Mouse (Mus musculus) liver, embryonic 14.5 days (tissue): ENCODE measurements around the gene Sema3a. TPM values are rescaled to one million over a fixed set of nuclear protein-coding genes. Genes with fewer than 3 reads are reported as not detected.
"Not testable (repeated sequence)": the region's sequence is repeated elsewhere in the genome, so short reads cannot be mapped to it uniquely, and the experiment has no call there.

Experiments
- ATAC-seq: fragments of 200-750 bp; cut with Nextera tagmentation; 2 replicates; pipeline ENCODE4 v1.8.0; 2017; ENCODE audit warnings: moderate number of reproducible peaks, mild to moderate bottlenecking, moderate library complexity; ENCODE audit not compliant: insufficient read depth
- DNase-seq, 3 experiments: peaks; one replicate each; pipeline ENCODE4 v3.0.0-alpha.2; 2012 to 2013; ENCODE audit warnings: low read depth in 3 of 3, low spot score in 3 of 3
- H3K27ac ChIP-seq: fragments of 300-500 bp; sonication (generic); 2 replicates; pipeline ENCODE4 v1.5.1; 2014; ENCODE audit warnings: moderate library complexity, mild to moderate bottlenecking, control low read depth, inconsistent platforms
- H3K27me3 ChIP-seq: fragments of 300-500 bp; sonication (generic); 2 replicates; pipeline ENCODE4 v1.6.1; 2014; ENCODE audit warnings: mild to moderate bottlenecking, low read length, moderate library complexity; ENCODE audit not compliant: control insufficient read depth, insufficient read depth
- H3K36me3 ChIP-seq: fragments of 300-500 bp; sonication (generic); replicated peaks from 2 replicates; pipeline ENCODE4 v1.6.1; 2014; ENCODE audit warnings: low read depth; ENCODE audit not compliant: control insufficient read depth, insufficient read depth
- H3K4me1 ChIP-seq, 2 experiments: fragments of 200-500 bp in 1 of 2; fragments of 300-500 bp in 1 of 2; sonication (generic) in 1 of 2; replicated peaks; 2 replicates each; pipeline ENCODE4 v1.6.1; 2012 to 2014; ENCODE audit warnings: antibody characterized with exemption in 1 of 2, inconsistent platforms in 1 of 2, low read length in 1 of 2; ENCODE audit not compliant: control insufficient read depth in 2 of 2, insufficient read depth in 2 of 2
- H3K4me2 ChIP-seq: fragments of 300-500 bp; sonication (generic); 2 replicates; pipeline ENCODE4 v1.6.1; 2014; ENCODE audit warnings: low read depth, mild to moderate bottlenecking, control low read depth, moderate library complexity
- H3K4me3 ChIP-seq, 2 experiments: fragments of 200-500 bp in 1 of 2; fragments of 300-500 bp in 1 of 2; sonication (generic) in 1 of 2; 2 replicates each; pipeline ENCODE4 v1.5.1; 2012 to 2014; ENCODE audit warnings: low read depth in 2 of 2, low read length in 2 of 2, mild to moderate bottlenecking in 2 of 2, control low read depth in 1 of 2, inconsistent platforms in 1 of 2, moderate library complexity in 1 of 2; ENCODE audit not compliant: insufficient read depth in 1 of 2
- H3K9ac ChIP-seq: fragments of 300-500 bp; sonication (generic); replicated peaks from 2 replicates; pipeline ENCODE4 v1.6.1; 2014; ENCODE audit warnings: mild to moderate bottlenecking, control low read depth, moderate library complexity
- H3K9me3 ChIP-seq: fragments of 300-500 bp; sonication (generic); 2 replicates; pipeline ENCODE4 v1.6.1; 2016; ENCODE audit warnings: low read length, mixed read lengths; ENCODE audit not compliant: control insufficient read depth
- CTCF ChIP-seq: IDR thresholded peaks from 2 replicates; pipeline ENCODE4 v1.5.1; 2016; ENCODE audit warnings: antibody characterized with exemption, low read depth, control low read depth
- EP300 ChIP-seq: IDR thresholded peaks from 2 replicates; pipeline ENCODE4 v1.6.1; 2016; ENCODE audit warnings: antibody characterized with exemption, low read depth
- WGBS: fragments of 180-500 bp; shearing (Covaris S2); extraction: QIAGEN DNeasy Blood & Tissue Kit; methylation state at CpG from one replicate; pipeline ENCODE4 v1.1.7; 2014; ENCODE audit not compliant: insufficient replicate concordance; 5-methylcytosine and 5-hydroxymethylcytosine counted together
- polyA plus RNA-seq, 2 experiments: library from polyadenylated mRNA; depleted of rRNA in 1 of 2; stranded (reverse) in 1 of 2; unstranded in 1 of 2; fragments of >200 nt; fragmentation: Nextera tagmentation in 1 of 2; extraction: Ambion mirVana in 1 of 2; gene quantifications; 2 replicates each; pipeline versions ENCODE4 v1.2.1 to v1.2.3; 2012 to 2014

The Sema3a gene
- polyA plus RNA-seq, 2 experiments, result 1.0 to 2.4 TPM

DNA sequence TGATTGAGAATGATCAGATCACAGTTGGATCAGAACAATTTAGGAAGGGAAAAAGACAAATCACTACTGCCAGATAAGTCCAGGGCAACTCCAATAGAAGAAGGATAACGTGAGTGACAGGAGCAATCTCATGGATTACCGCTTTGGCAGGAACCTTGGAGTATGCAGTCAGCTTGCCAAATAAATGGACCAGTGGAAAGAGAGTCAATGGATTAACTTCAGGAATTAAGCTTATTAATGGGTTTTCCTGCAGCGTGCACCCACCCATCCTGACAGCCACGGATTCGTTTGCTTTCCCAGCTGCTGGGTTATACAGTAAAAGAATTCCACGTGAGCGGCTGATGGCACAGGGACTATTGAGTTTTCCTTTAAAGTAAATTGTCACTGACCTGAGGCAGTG lies 343.6 kb downstream of the Sema3a start:
- H3K36me3 ChIP-seq, result no peaks in the 10 kb centered on the region
- TF ChIP-seq EP300 (no peak), CTCF (no peak)
- WGBS, result 70% methylated on average over 7 of the region's 7 CpGs
- H3K4me3 ChIP-seq, result no peak overlapping the region
- DNase-seq, result no peak
- no peaks in the 10 kb centered on the region for H3K4me1 ChIP-seq
- no peak overlapping the region for H3K27ac ChIP-seq
- ATAC-seq, result no peak
- H3K9ac ChIP-seq, result no peak overlapping the region
- H3K9me3 ChIP-seq, result no peaks in the 10 kb centered on the region
- H3K27me3 ChIP-seq, result no peaks in the 10 kb centered on the region
- no peak overlapping the region for H3K4me2 ChIP-seq

DNA sequence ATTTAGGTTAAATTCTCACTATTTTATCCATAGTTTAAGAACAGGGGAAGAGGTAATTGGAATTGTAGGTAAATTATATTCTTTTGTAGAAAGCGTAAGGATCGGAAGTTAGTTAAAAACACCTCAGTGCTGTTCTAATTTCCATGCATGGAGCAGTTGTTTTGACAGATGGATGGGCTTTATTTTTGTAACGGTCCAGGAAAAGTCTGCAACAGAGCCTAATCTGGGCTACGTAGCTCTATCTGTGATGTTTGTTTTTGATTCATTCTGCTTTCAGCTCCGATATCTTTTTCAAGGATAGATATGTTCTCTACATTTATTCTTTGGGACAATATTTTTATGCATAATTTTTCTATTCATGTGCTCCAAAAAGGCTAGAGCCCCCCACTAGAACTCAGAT lies 344.2 kb downstream of the Sema3a start:
- 63% methylated on average over 5 of the region's 5 CpGs for WGBS
- Histone ChIP-seq H3K4me2 (no peak overlapping the region), H3K27me3 (no peaks in the 10 kb centered on the region), H3K4me3 (no peak overlapping the region), H3K4me1 (no peaks in the 10 kb centered on the region), H3K36me3 (no peaks in the 10 kb centered on the region), H3K9me3 (no peaks in the 10 kb centered on the region), H3K9ac (no peak overlapping the region), H3K27ac (no peak overlapping the region)
- ATAC-seq (no peak), DNase-seq (no peak)
- TF ChIP-seq EP300 (no peak), CTCF (no peak)

- WGBS, result 64% methylated on average over 7 of the region's 7 CpGs
- no peak for TF ChIP-seq EP300
- no peak for TF ChIP-seq CTCF
- H3K9me3 ChIP-seq, result no peaks in the 10 kb centered on the region
- DNase-seq, result no peak
- no peak overlapping the region for H3K27ac ChIP-seq
- no peak overlapping the region for H3K4me2 ChIP-seq
- no peak overlapping the region for H3K9ac ChIP-seq
- no peaks in the 10 kb centered on the region for H3K4me1 ChIP-seq
- H3K27me3 ChIP-seq, result no peaks in the 10 kb centered on the region
- H3K36me3 ChIP-seq, result no peaks in the 10 kb centered on the region
- H3K4me3 ChIP-seq, result no peak overlapping the region
- no peak for ATAC-seq
These were observed 345.1 kb downstream of the Sema3a start for GRCm38 (mm10) chr5:13470057-13470905.

GRCm38 (mm10) chr5:13477653-13478052 lies 352.4 kb downstream of the Sema3a start:
- Histone ChIP-seq H3K4me3 (no peak overlapping the region), H3K36me3 (no peaks in the 10 kb centered on the region), H3K4me1 (no peaks in the 10 kb centered on the region), H3K27me3 (no peaks in the 10 kb centered on the region), H3K27ac (no peak overlapping the region), H3K9ac (no peak overlapping the region), H3K4me2 (no peak overlapping the region), H3K9me3 (no peaks in the 10 kb centered on the region)
- TF ChIP-seq EP300 (no peak), CTCF (no peak)
- WGBS, result 34% methylated on average over 1 of the region's 1 CpGs
- ATAC-seq, result no peak
- no peak for DNase-seq

GRCm38 (mm10) chr5:13488671-13489070 lies 363.5 kb downstream of the Sema3a start:
- Histone ChIP-seq H3K27ac (no peak overlapping the region), H3K9ac (no peak overlapping the region), H3K9me3 (no peaks in the 10 kb centered on the region), H3K4me3 (no peak overlapping the region), H3K4me1 (no peaks in the 10 kb centered on the region), H3K27me3 (no peaks in the 10 kb centered on the region), H3K36me3 (no peaks in the 10 kb centered on the region), H3K4me2 (no peak overlapping the region)
- no peak for DNase-seq
- TF ChIP-seq EP300, result no peak
- TF ChIP-seq CTCF, result no peak
- no peak for ATAC-seq
- 49% methylated on average over 2 of the region's 2 CpGs for WGBS

DNA sequence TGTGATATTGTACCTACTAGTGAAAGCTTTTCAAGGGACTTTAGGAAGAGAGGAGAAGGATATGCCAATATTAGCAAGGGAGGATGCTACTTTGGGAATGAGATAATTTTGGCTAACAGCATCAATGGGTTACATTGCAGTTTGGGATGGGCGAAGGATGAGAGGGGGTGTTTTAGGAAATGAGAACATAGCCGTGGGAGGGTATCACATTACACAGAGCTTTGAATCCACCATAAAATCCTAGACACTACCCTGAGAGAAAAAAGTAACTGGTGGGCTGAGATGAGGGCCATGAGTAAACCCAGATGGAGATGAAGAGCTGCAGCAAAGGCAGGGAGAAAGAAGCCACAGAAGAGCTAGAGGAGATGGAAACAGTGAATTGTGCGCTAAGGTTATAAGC lies 370.8 kb downstream of the Sema3a start:
- not testable (repeated sequence) for ATAC-seq, H3K9ac ChIP-seq, DNase-seq, H3K36me3 ChIP-seq, H3K27me3 ChIP-seq, H3K4me3 ChIP-seq, H3K4me1 ChIP-seq, H3K9me3 ChIP-seq, H3K27ac ChIP-seq, H3K4me2 ChIP-seq
- WGBS, result 60% methylated on average over 3 of the region's 3 CpGs
